Mouse (Mus musculus) hindbrain, embryonic 13.5 days (tissue): Measurements from ENCODE around the gene Fam178b. TPM values are rescaled to one million over a fixed set of nuclear protein-coding genes. Genes with fewer than 3 reads are reported as not detected.

ENCODE experiments used
- ATAC-seq: fragments of 200-750 bp; cut with Nextera tagmentation; 2 replicates; pipeline ENCODE4 v1.8.0; 2017; ENCODE audit warnings: moderate TSS enrichment; ENCODE audit not compliant: low FRiP score
- H3K27ac ChIP-seq: fragments of 300-500 bp; sonication (generic); 2 replicates; pipeline ENCODE4 v1.5.1; 2015; ENCODE audit warnings: inconsistent platforms, mild to moderate bottlenecking, moderate library complexity
- H3K27me3 ChIP-seq: fragments of 300-500 bp; sonication (generic); 2 replicates; pipeline ENCODE4 v1.6.1; 2015; ENCODE audit warnings: mild to moderate bottlenecking, inconsistent platforms
- H3K36me3 ChIP-seq: fragments of 300-500 bp; sonication (generic); 2 replicates; pipeline ENCODE4 v1.6.1; 2015; ENCODE audit warnings: mild to moderate bottlenecking, inconsistent platforms
- H3K4me1 ChIP-seq: fragments of 300-500 bp; sonication (generic); replicated peaks from 2 replicates; pipeline ENCODE4 v1.6.1; 2015; ENCODE audit warnings: inconsistent platforms
- H3K4me2 ChIP-seq: fragments of 300-500 bp; sonication (generic); 2 replicates; pipeline ENCODE4 v1.6.1; 2015; ENCODE audit warnings: inconsistent platforms, mild to moderate bottlenecking, moderate library complexity
- H3K4me3 ChIP-seq: fragments of 300-500 bp; sonication (generic); 2 replicates; pipeline ENCODE4 v1.5.1; 2015; ENCODE audit warnings: mild to moderate bottlenecking, inconsistent platforms
- H3K9ac ChIP-seq: fragments of 300-500 bp; sonication (generic); 2 replicates; pipeline ENCODE4 v1.6.1; 2015; ENCODE audit warnings: mild to moderate bottlenecking, inconsistent platforms
- H3K9me3 ChIP-seq: fragments of 300-500 bp; sonication (generic); 2 replicates; pipeline ENCODE4 v1.6.1; 2016; ENCODE audit warnings: inconsistent platforms
- WGBS: fragments of 180-500 bp; shearing (Covaris S2); methylation state at CpG from one replicate; pipeline ENCODE4 v1.1.7; 2015; 5-methylcytosine and 5-hydroxymethylcytosine counted together
- microRNA-seq: library from miRNA; unstranded; fragments of <30 nt; microRNA quantifications from one replicate; pipeline ENCODE4, GENCODE M21; 2016
- polyA plus RNA-seq: library from polyadenylated mRNA; unstranded; fragments of >200 nt; fragmentation: Nextera tagmentation; extraction: Ambion mirVana; gene quantifications from 2 replicates; pipeline ENCODE4 v1.2.1, GENCODE M21; 2015

Fam178b gene
- polyA plus RNA-seq, 1 experiment from 2014 or later: 0.27 TPM

- 0% methylated on average over 1 of the region's 1 CpGs for WGBS
- Histone ChIP-seq H3K9me3 (no peaks in the 10 kb centered on the region), H3K4me1 (peaks cover 53% of the 10 kb centered on the region), H3K4me3 (peak overlapping the region; percentile 95), H3K36me3 (peaks cover 14% of the 10 kb centered on the region), H3K27ac (peak overlapping the region; percentile 98; the same call in 1 of the 2 replicates), H3K9ac (peak overlapping the region; percentile 94), H3K27me3 (no peaks in the 10 kb centered on the region), H3K4me2 (peak overlapping the region; percentile 94)
- ATAC-seq: no peak
Measured at GRCm38 (mm10) chr1:36513310-36513709, 169.7 kb downstream of the Fam178b start.

- Histone ChIP-seq H3K36me3 (peaks cover 12% of the 10 kb centered on the region), H3K4me1 (peaks cover 50% of the 10 kb centered on the region), H3K4me2 (peak overlapping the region; percentile 94), H3K9ac (peak overlapping the region; percentile 94), H3K4me3 (peak overlapping the region; percentile 95), H3K27ac (peak overlapping the region; percentile 98), H3K9me3 (no peaks in the 10 kb centered on the region), H3K27me3 (no peaks in the 10 kb centered on the region)
- ATAC-seq: no peak
- 1% methylated on average over 16 of the region's 16 CpGs for WGBS
Measured at GRCm38 (mm10) chr1:36512966-36513280, 170.1 kb downstream of the Fam178b start.

Small RNA genes lying within 50 kb of the gene (microRNA-seq; reads per million reads assigned to microRNA genes)
- gene Gm24133: not detected

Other genes starting within 250 kb of the Fam178b start
- 70.4 and 71.1 TPM in 2 replicates for gene Lman2l, start 237.9 kb downstream of the Fam178b start, polyA plus RNA-seq
- gene Cnnm4, start 211.6 kb downstream of the Fam178b start, polyA plus RNA-seq: 8.9 and 9.7 TPM in 2 replicates
- 4.2 and 5.1 TPM in 2 replicates for gene Cnnm3, start 171.3 kb downstream of the Fam178b start, polyA plus RNA-seq
- gene Ankrd23, start 146.3 kb downstream of the Fam178b start, polyA plus RNA-seq: 16.3 and 19.5 TPM in 2 replicates
- 0.43 TPM in 1 of 2 replicates, not detected in the other for gene Gm42417, start 143.8 kb downstream of the Fam178b start, polyA plus RNA-seq
- gene Ankrd39, start 135.7 kb downstream of the Fam178b start, polyA plus RNA-seq: 22.4 TPM in 2 replicates
- 28.3 and 31.8 TPM in 2 replicates for gene Sema4c, start 124.8 kb downstream of the Fam178b start, polyA plus RNA-seq
- 619 and 648 TPM in 2 replicates for gene Cox5b, start 8.3 kb upstream of the Fam178b start, polyA plus RNA-seq
- 0.43 and 0.57 TPM in 2 replicates for gene 4933424G06Rik, start 27.0 kb upstream of the Fam178b start, polyA plus RNA-seq
- 101 and 107 TPM in 2 replicates for gene Actr1b, start 31.2 kb upstream of the Fam178b start, polyA plus RNA-seq
- gene Zap70, start 78.6 kb upstream of the Fam178b start, polyA plus RNA-seq: 0.43 and 1.2 TPM in 2 replicates